Mouse (Mus musculus): ENCODE data around the gene Dusp1.

The Dusp1 gene

DNA sequence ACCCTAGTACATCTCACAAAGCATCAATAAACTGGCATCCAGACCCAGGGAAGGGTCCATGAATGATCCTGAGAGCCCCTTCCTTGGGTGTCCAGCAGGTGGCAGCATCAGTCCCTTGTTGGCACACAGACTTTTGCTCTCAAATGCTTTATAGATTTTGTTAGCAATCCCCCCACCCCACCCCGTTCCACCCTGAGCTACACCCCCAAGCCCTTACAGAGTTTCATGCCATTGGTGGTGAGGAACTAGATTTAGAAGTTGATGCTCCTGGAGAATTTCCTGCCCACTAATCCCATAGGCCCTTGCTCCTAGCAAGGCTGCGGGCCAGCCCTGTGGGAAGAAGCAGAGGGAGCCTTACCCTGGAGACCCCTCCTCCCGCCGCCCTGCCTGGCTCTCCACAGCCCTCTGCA lies 95.2 kb downstream of the Dusp1 start:
- peak; percentile 26 for DNase-seq (ENCODE audit: extremely low read depth, low read depth)

DNA sequence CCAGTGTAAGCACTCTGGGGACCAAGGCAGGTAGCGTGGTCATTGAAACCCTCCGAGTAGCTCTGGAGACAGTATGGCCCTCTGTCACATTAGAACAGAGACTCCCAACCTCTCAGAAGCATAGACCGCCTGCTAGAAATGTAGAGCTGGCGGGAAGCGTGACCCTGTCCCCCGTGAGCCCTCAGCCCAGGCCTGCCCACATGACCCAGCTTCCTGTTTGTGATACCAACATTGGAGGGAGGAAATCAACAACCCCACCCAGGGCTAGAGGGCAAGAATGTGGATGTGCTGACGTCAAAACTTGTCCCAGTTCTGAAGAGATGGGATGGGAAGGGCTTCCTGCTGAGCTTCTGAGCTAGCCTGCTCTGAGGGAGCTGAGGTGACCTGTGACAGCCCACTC lies 97.0 kb downstream of the Dusp1 start:
- DNase-seq (ENCODE audit: extremely low read depth, low read depth): no peak

DNA sequence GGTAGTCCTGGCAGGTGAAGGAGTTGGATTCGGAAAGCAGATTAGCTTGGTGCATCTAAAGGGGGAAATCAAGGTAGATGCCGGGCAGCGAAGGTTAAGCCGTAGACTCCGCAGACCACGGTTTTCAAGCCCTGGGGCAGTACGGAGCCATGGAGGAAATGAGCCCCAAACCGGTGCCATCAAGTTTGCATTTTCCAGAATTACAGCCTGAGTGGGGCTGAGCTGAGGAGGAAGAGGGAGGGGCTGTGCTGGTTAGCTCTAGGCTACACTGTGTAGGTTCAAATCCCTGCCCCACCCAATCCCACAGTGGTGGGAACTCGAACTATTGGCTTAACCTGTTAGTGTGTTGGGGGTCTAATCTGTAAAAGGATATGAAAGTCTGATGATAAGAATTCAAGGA lies 97.4 kb downstream of the Dusp1 start:
- no peak for DNase-seq (ENCODE audit: extremely low read depth, low read depth)

DNA sequence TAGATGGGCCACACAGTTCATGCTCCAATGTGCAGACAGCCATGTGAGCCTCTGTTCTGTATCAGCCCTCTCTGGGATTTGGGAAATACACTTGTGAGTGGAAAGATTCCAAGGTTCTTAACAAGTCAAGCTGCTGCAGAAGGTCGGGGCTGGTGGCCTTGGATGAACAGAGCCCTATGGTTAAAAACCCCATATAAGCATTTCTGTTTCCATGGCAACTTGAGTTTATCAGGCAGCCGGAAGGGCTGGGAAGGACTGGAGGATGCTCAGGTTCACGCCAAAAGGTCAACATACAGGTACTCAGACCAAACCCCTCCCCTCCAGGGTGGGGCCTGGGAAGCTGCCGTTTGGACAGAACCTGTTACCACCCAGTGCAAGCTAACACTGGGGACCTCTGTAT lies 97.9 kb downstream of the Dusp1 start:
- DNase-seq (ENCODE audit: extremely low read depth, low read depth): no peak

DNA sequence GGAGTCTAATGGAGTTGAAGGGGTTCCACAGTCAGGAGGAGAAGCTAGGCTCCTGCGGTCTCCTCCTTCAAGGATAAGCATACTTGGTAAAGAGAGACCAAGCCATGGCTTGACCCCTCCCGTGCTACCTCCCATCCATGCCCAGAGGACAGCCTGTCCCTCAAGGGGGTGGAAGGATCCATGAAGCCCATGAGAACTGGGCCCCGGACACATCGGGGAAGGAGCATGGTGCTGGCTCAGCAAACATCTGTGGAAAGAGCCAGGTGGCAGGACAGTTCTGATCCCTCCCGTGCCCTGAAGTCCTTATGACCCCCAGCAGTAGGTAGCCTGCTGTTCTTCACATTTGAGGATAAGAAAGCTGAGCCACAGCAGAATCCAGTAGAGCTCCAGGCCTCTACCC lies 98.5 kb downstream of the Dusp1 start:
- no peak for DNase-seq (ENCODE audit: extremely low read depth, low read depth)

DNA sequence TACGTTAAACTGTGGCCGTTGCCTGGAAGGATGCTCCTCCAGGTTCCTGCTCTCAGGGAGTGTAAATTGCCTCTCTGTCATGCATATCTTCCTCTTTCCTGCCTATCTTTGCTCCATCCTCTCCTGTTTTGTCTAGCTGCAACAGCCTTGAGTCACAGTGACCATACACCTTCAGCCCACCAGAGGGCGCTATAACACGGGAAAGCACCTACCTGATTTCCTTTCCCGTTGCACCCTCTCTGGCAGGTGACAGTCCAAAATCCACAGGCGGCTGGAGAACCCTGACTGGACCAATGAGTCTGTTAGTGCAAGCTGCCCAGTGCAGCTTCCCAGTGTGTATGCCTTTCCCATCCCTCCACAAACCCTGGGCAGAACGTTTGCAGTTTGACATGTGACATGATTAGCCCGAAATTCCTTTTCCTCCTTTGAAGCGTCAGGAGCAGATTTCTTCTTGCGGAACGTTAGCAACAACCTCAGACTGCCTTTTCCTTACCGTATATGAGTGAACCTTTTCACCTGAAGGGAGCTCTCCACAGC lies 99.2 kb downstream of the Dusp1 start:
- no peak for DNase-seq (ENCODE audit: extremely low read depth, low read depth)

DNA sequence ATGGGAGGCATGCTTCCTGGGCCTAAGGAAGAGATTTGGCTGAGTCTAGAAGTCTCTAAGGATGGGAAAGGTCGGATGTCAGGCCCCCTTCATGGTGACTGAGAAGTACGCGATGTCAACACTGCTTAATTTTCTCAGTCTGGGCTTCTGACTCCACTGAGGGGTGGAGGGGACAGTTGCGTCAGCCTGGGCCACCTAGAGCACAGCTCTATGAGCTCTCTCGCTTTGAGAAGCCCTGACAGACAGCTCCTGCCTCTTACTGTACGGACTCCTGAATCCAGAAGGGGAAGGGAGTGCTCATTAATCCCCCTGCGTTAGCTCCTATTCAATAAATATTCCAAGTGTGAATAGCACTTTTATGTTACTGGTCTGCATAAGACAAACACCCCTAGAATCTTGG lies 103.9 kb downstream of the Dusp1 start:
- DNase-seq (ENCODE audit: extremely low read depth, low read depth): no peak

DNA sequence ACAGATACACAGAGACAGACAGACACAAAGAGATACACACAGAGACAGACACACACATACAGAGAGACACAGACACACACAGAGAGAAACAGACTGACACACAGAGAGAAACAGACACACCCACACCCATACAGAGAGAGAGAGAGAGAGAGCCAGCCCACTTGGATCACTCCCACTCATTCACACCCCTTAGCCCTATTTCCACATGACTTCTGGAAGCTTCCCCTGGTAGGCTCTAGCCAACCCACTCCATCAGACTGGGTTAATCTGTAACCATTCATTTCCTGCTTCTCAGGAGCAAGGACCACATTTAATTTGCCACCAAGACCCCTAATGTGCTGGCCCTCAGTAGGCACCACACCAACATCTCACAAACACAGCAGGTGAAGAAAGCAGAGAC lies 104.4 kb downstream of the Dusp1 start:
- DNase-seq (ENCODE audit: extremely low read depth, low read depth): no peak
